Mouse (Mus musculus) C2C12 (cell line): ENCODE measurements around the gene Slamf8. TPM values are rescaled to one million over a fixed set of nuclear protein-coding genes. Genes with fewer than 3 reads are reported as not detected.

ENCODE experiments used
- H3K27me3 ChIP-seq: one replicate; pipeline ENCODE4 v1.6.1; 2011; ENCODE audit not compliant: control insufficient read depth, insufficient read depth, insufficient read length
- H3K36me3 ChIP-seq: one replicate; pipeline ENCODE4 v1.6.1; 2011; ENCODE audit not compliant: control insufficient read depth, insufficient read depth
- H3K4me3 ChIP-seq: one replicate; pipeline ENCODE4 v1.5.1; 2011; ENCODE audit warnings: mild to moderate bottlenecking, control low read depth; ENCODE audit not compliant: poor library complexity, insufficient read depth, severe bottlenecking
- H3K79me2 ChIP-seq: one replicate; pipeline ENCODE4 v1.6.1; 2011; ENCODE audit not compliant: control insufficient read depth, insufficient read depth
- H3K79me3 ChIP-seq: one replicate; pipeline ENCODE4 v1.6.1; 2011; ENCODE audit warnings: low read depth, control low read depth
- H3ac ChIP-seq: one replicate; pipeline ENCODE3; 2011; ENCODE audit warnings: low read depth; ENCODE audit not compliant: control insufficient read depth, insufficient read length
- CEBPB ChIP-seq: IDR thresholded peaks from one replicate; pipeline ENCODE4 v1.6.1; 2011; ENCODE audit warnings: low read depth, mild to moderate bottlenecking, control low read depth, moderate library complexity
- CTCF ChIP-seq: IDR thresholded peaks from one replicate; pipeline ENCODE4 v1.5.1; 2011; ENCODE audit not compliant: control insufficient read depth, insufficient read depth, insufficient read length
- FOSL1 ChIP-seq: IDR thresholded peaks from one replicate; pipeline ENCODE4 v1.8.0; 2011; ENCODE audit warnings: mild to moderate bottlenecking, low read length; ENCODE audit not compliant: poor library complexity, insufficient read depth, severe bottlenecking
- MAX ChIP-seq: IDR thresholded peaks from one replicate; pipeline ENCODE4 v1.6.1; 2011; ENCODE audit warnings: mild to moderate bottlenecking, control low read depth
- MYOD1 ChIP-seq: IDR thresholded peaks from one replicate; pipeline ENCODE4 v1.6.1; 2011; ENCODE audit warnings: low read depth; ENCODE audit not compliant: control insufficient read depth, insufficient read length
- MYOG ChIP-seq: IDR thresholded peaks from one replicate; pipeline ENCODE4 v1.6.1; 2011; ENCODE audit not compliant: control insufficient read depth, insufficient read length; ENCODE audit errors: extremely low read depth
- USF1 ChIP-seq: IDR thresholded peaks from one replicate; pipeline ENCODE4 v1.6.1; 2011; ENCODE audit warnings: low read depth, mild to moderate bottlenecking, control low read depth, moderate library complexity
- polyA plus RNA-seq: library from polyadenylated mRNA; unstranded; fragments of >200 nt; fragmentation: generic; extraction: Trizol; gene quantifications from one replicate; pipeline ENCODE4 v1.2.1, GENCODE M21; 2012; ENCODE audit warnings: missing spikeins

Gene Slamf8
- polyA plus RNA-seq, 1 experiment, result not detected

GRCm38 (mm10) chr1:172632451-172633326, 42.3 kb upstream of the Slamf8 start, which contains the start of gene Dusp23:
Gene Dusp23 (minus strand): TSS chr1:172632962.
- peak within 1 kb of the TSS; percentile 25 for H3K4me3 ChIP-seq
- no peaks in the 10 kb centered on the region for H3K27me3 ChIP-seq
- no peaks in the 10 kb centered on the region for H3K36me3 ChIP-seq
- H3K79me3 ChIP-seq, result no peaks in the 10 kb centered on the region
- TF ChIP-seq MYOG, result no peak
- no peak for TF ChIP-seq FOSL1
- peak; percentile 68 for TF ChIP-seq CTCF
- no peak for TF ChIP-seq USF1
- no peak for TF ChIP-seq CEBPB
- H3ac ChIP-seq, result peak within 1 kb of the TSS; percentile 93
- H3K79me2 ChIP-seq, result no peaks in the 10 kb centered on the region

- no peak overlapping the region for H3ac ChIP-seq
- H3K79me3 ChIP-seq, result no peaks in the 10 kb centered on the region
- H3K79me2 ChIP-seq, result no peaks in the 10 kb centered on the region
- no peaks in the 10 kb centered on the region for H3K36me3 ChIP-seq
- no peaks in the 10 kb centered on the region for H3K27me3 ChIP-seq
- no peak for TF ChIP-seq MYOD1
- TF ChIP-seq CEBPB, result no peak
- TF ChIP-seq FOSL1, result no peak
- no peak for TF ChIP-seq MYOG
- no peak for TF ChIP-seq CTCF
- TF ChIP-seq MAX, result no peak
- no peak for TF ChIP-seq USF1
- H3K4me3 ChIP-seq, result no peak overlapping the region
These were observed 41.4 kb upstream of the Slamf8 start for GRCm38 (mm10) chr1:172631721-172632120.

DNA sequence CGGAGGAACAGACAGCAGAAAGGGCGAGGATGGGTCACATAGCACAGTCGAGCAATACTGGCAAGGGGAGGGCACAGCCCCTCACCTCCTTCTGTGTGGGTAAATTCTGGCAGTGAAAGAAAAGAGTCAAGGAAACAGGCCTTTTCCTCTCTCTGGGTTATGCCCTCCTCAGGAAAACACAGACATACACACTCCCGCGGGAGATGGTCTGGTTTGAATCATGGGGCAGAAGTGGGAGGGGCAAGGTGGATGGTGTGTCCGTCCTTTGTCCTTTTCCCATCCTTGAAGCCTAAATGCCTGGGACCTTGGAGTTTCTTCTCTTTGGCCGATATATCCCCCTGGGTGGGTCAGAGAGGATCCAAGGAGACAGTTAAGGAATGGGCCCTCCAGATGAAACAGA, 39.5 kb upstream of the Slamf8 start:
- H3K36me3 ChIP-seq, result no peaks in the 10 kb centered on the region
- no peak overlapping the region for H3ac ChIP-seq
- H3K27me3 ChIP-seq, result no peaks in the 10 kb centered on the region
- no peak for TF ChIP-seq MYOG
- no peak for TF ChIP-seq FOSL1
- TF ChIP-seq CTCF, result no peak
- no peak for TF ChIP-seq USF1
- no peak for TF ChIP-seq CEBPB
- TF ChIP-seq MAX, result no peak
- TF ChIP-seq MYOD1, result no peak
- H3K4me3 ChIP-seq, result no peak overlapping the region
- no peaks in the 10 kb centered on the region for H3K79me3 ChIP-seq
- H3K79me2 ChIP-seq, result no peaks in the 10 kb centered on the region

GRCm38 (mm10) chr1:172626306-172626705, 35.9 kb upstream of the Slamf8 start:
- TF ChIP-seq CTCF (no peak), USF1 (no peak), CEBPB (no peak), MYOG (no peak), MAX (no peak), MYOD1 (no peak), FOSL1 (no peak)
- H3K36me3 ChIP-seq, result no peaks in the 10 kb centered on the region
- no peaks in the 10 kb centered on the region for H3K79me2 ChIP-seq
- no peaks in the 10 kb centered on the region for H3K27me3 ChIP-seq
- no peaks in the 10 kb centered on the region for H3K79me3 ChIP-seq
- H3K4me3 ChIP-seq, result no peak overlapping the region
- H3ac ChIP-seq, result no peak overlapping the region

GRCm38 (mm10) chr1:172624081-172624480, 33.7 kb upstream of the Slamf8 start:
- TF ChIP-seq MAX (no peak), CEBPB (no peak), MYOD1 (no peak), MYOG (no peak), CTCF (no peak), FOSL1 (no peak), USF1 (no peak)
- H3K79me2 ChIP-seq, result no peaks in the 10 kb centered on the region
- no peaks in the 10 kb centered on the region for H3K36me3 ChIP-seq
- H3K27me3 ChIP-seq, result no peaks in the 10 kb centered on the region
- H3K4me3 ChIP-seq, result no peak overlapping the region
- no peak overlapping the region for H3ac ChIP-seq
- H3K79me3 ChIP-seq, result no peaks in the 10 kb centered on the region

DNA sequence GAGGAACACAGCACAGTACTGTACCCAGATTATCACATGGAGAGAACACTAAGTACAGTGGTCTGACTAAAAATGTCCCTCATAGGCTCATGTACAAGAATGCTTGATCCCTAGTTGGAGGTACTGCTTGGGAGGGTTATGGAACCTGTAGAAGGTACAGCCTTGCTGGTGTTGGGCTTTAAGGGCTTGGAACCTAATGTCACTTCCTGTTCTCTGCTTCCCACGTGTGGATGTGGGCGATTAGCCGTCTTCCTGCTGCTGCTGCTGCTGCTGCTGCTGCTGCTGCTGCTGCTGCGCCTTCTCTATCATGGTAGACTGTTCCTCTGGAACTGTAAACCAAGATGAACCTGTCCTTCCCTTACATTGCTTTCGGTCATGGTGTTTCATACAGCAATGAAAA, 33.2 kb upstream of the Slamf8 start:
- no peak overlapping the region for H3ac ChIP-seq
- TF ChIP-seq FOSL1, result no peak
- TF ChIP-seq MAX, result no peak
- no peak for TF ChIP-seq MYOD1
- TF ChIP-seq USF1, result no peak
- TF ChIP-seq MYOG, result no peak
- no peak for TF ChIP-seq CEBPB
- TF ChIP-seq CTCF, result no peak
- H3K27me3 ChIP-seq, result no peaks in the 10 kb centered on the region
- H3K79me3 ChIP-seq, result no peaks in the 10 kb centered on the region
- H3K36me3 ChIP-seq, result no peaks in the 10 kb centered on the region
- H3K79me2 ChIP-seq, result no peaks in the 10 kb centered on the region
- H3K4me3 ChIP-seq, result no peak overlapping the region
